Mouse (Mus musculus) hindbrain, postnatal 0 days (tissue): Measurements from ENCODE around the gene Zfp286. TPM values are rescaled to one million over a fixed set of nuclear protein-coding genes. Genes with fewer than 3 reads are reported as not detected.

Experiments used
- ATAC-seq: fragments of 200-750 bp; cut with Nextera tagmentation; 2 replicates; pipeline ENCODE4 v1.8.0; 2017; ENCODE audit warnings: mild to moderate bottlenecking, moderate TSS enrichment, moderate library complexity
- DNase-seq: peaks from one replicate; pipeline ENCODE4 v3.0.0-alpha.2; 2015; ENCODE audit warnings: low spot score
- H3K27ac ChIP-seq: fragments of 300-500 bp; sonication (generic); 2 replicates; pipeline ENCODE4 v1.5.1; 2014; ENCODE audit warnings: mild to moderate bottlenecking
- H3K27me3 ChIP-seq: fragments of 300-500 bp; sonication (generic); 2 replicates; pipeline ENCODE4 v1.6.1; 2014; ENCODE audit warnings: low read length, mixed read lengths; ENCODE audit not compliant: insufficient read depth
- H3K36me3 ChIP-seq: fragments of 300-500 bp; sonication (generic); 2 replicates; pipeline ENCODE4 v1.6.1; 2014; ENCODE audit warnings: low read length, mixed read lengths; ENCODE audit not compliant: insufficient read depth
- H3K4me1 ChIP-seq: fragments of 300-500 bp; sonication (generic); 2 replicates; pipeline ENCODE4 v1.6.1; 2014; ENCODE audit warnings: antibody characterized with exemption, low read length, mixed read lengths; ENCODE audit not compliant: insufficient read depth
- H3K4me2 ChIP-seq: fragments of 300-500 bp; sonication (generic); 2 replicates; pipeline ENCODE4 v1.6.1; 2014; ENCODE audit warnings: low read depth, mild to moderate bottlenecking, low read length, moderate library complexity, mixed read lengths
- H3K4me3 ChIP-seq: fragments of 300-500 bp; sonication (generic); 2 replicates; pipeline ENCODE4 v1.5.1; 2014; ENCODE audit warnings: low read length
- H3K9ac ChIP-seq: fragments of 300-500 bp; sonication (generic); replicated peaks from 2 replicates; pipeline ENCODE4 v1.6.1; 2014; ENCODE audit warnings: mild to moderate bottlenecking, low read length, moderate library complexity, mixed read lengths
- H3K9me3 ChIP-seq: fragments of 300-500 bp; sonication (generic); 2 replicates; pipeline ENCODE4 v1.6.1; 2016; ENCODE audit warnings: low read length, mixed read lengths
- CTCF ChIP-seq: IDR thresholded peaks from 2 replicates; pipeline ENCODE4 v1.5.1; 2016; ENCODE audit warnings: antibody characterized with exemption, control low read depth, low read depth
- WGBS: fragments of 180-500 bp; shearing (Covaris S2); extraction: QIAGEN DNeasy Blood & Tissue Kit; methylation state at CpG from one replicate; pipeline ENCODE4 v1.1.7; 2014; 5-methylcytosine and 5-hydroxymethylcytosine counted together
- polyA plus RNA-seq: library from polyadenylated mRNA; unstranded; fragments of >200 nt; fragmentation: Nextera tagmentation; extraction: Ambion mirVana; gene quantifications from 2 replicates; pipeline ENCODE4 v1.2.1, GENCODE M21; 2015
- total RNA-seq: library from RNA; depleted of rRNA; stranded (reverse); fragments of >200 nt; gene quantifications from 2 replicates; pipeline ENCODE4 v1.2.3, GENCODE M21; 2014; rRNA removed

Zfp286 gene
- total RNA-seq (13.7 and 18.3 TPM in 2 replicates), polyA plus RNA-seq (14.8 and 17.8 TPM in 2 replicates)

GRCm38 (mm10) chr11:62788935-62789616, at the start of gene Zfp286:
Gene Zfp286, minus strand, starts transcription at chr11:62789462.
- TF ChIP-seq CTCF: no peak
- DNase-seq: peak; percentile 97
- H3K36me3 ChIP-seq: 0 out of 2 replicates have a peak, but pooled peaks cover 8% of the 10 kb centered on the region
- peak; percentile 97 for ATAC-seq
- peak within 1 kb of the TSS; percentile 43; the same call in 1 of the 2 replicates for H3K27ac ChIP-seq
- H3K9me3 ChIP-seq: no peaks in the 10 kb centered on the region
- 5% methylated on average over 34 of the region's 34 CpGs for WGBS
- H3K4me3 ChIP-seq: peak within 1 kb of the TSS; percentile 60
- peak within 1 kb of the TSS; percentile 70 for H3K9ac ChIP-seq
- no peaks in the 10 kb centered on the region for H3K27me3 ChIP-seq
- peaks cover 6% of the 10 kb centered on the region; the same call in 1 of the 2 replicates for H3K4me1 ChIP-seq
- peak within 1 kb of the TSS; percentile 90 for H3K4me2 ChIP-seq

- H3K36me3 ChIP-seq: no peaks in the 10 kb centered on the region
- no peak overlapping the region for H3K4me3 ChIP-seq
- H3K27me3 ChIP-seq: no peaks in the 10 kb centered on the region
- no peak overlapping the region for H3K9ac ChIP-seq
- no peaks in the 10 kb centered on the region for H3K4me1 ChIP-seq
- no peaks in the 10 kb centered on the region for H3K9me3 ChIP-seq
- no peak overlapping the region for H3K4me2 ChIP-seq
- no peak for TF ChIP-seq CTCF
- no peak overlapping the region for H3K27ac ChIP-seq
- ATAC-seq: no peak
- DNase-seq: no peak
Measured at GRCm38 (mm10) chr11:62831906-62832305, 42.6 kb upstream of the Zfp286 start.

- ATAC-seq (no peak), DNase-seq (no peak)
- Histone ChIP-seq H3K4me3 (no peak overlapping the region), H3K4me2 (no peak overlapping the region), H3K27me3 (no peaks in the 10 kb centered on the region), H3K4me1 (no peaks in the 10 kb centered on the region), H3K36me3 (no peaks in the 10 kb centered on the region), H3K9ac (no peak overlapping the region), H3K27ac (no peak overlapping the region), H3K9me3 (no peaks in the 10 kb centered on the region)
- TF ChIP-seq CTCF: no peak
- 82% methylated on average over 2 of the region's 2 CpGs for WGBS
Measured at GRCm38 (mm10) chr11:62830387-62830786, 41.1 kb upstream of the Zfp286 start.

- DNase-seq: no peak
- Histone ChIP-seq H3K4me1 (no peaks in the 10 kb centered on the region), H3K4me3 (no peak overlapping the region), H3K4me2 (no peak overlapping the region), H3K9ac (no peak overlapping the region), H3K27ac (no peak overlapping the region), H3K36me3 (no peaks in the 10 kb centered on the region), H3K9me3 (no peaks in the 10 kb centered on the region), H3K27me3 (no peaks in the 10 kb centered on the region)
- no peak for ATAC-seq
- 77% methylated on average over 3 of the region's 3 CpGs for WGBS
- TF ChIP-seq CTCF: no peak
Measured at GRCm38 (mm10) chr11:62827911-62828310, 38.6 kb upstream of the Zfp286 start.

- H3K36me3 ChIP-seq: no peaks in the 10 kb centered on the region
- DNase-seq (no peak), ATAC-seq (no peak)
- no peaks in the 10 kb centered on the region for H3K4me1 ChIP-seq
- H3K27ac ChIP-seq: no peak overlapping the region
- H3K27me3 ChIP-seq: no peaks in the 10 kb centered on the region
- H3K4me2 ChIP-seq: no peak overlapping the region
- WGBS: 92% methylated on average over 4 of the region's 4 CpGs
- no peak overlapping the region for H3K4me3 ChIP-seq
- no peak for TF ChIP-seq CTCF
- no peak overlapping the region for H3K9ac ChIP-seq
- no peaks in the 10 kb centered on the region for H3K9me3 ChIP-seq
Measured at GRCm38 (mm10) chr11:62827135-62827534, 37.9 kb upstream of the Zfp286 start.

GRCm38 (mm10) chr11:62826106-62826733, 37.0 kb upstream of the Zfp286 start:
- no peak for DNase-seq
- Histone ChIP-seq H3K4me1 (0 out of 2 replicates have a peak, but pooled peaks cover 3% of the 10 kb centered on the region), H3K36me3 (no peaks in the 10 kb centered on the region), H3K4me3 (no peak overlapping the region), H3K9me3 (no peaks in the 10 kb centered on the region), H3K27ac (no peak overlapping the region), H3K9ac (no peak overlapping the region), H3K4me2 (no peak overlapping the region), H3K27me3 (no peaks in the 10 kb centered on the region)
- no peak for TF ChIP-seq CTCF
- WGBS: 76% methylated on average over 6 of the region's 6 CpGs
- ATAC-seq: no peak
